Mouse (Mus musculus) cerebellum, adult 11 months (tissue): Measurements from ENCODE around the gene Pdcd10.
A peak's percentile ranks its signal among the peaks of the same experiment; 100 is the strongest.

Experiments
- DNase-seq: peaks from one replicate; pipeline ENCODE4 v3.0.0; 2022

The Pdcd10 gene

GRCm38 (mm10) chr3:75556695-75557291, at the start of gene Pdcd10:
TSS of gene Pdcd10 (minus strand) at chr3:75556856.
- DNase-seq, result peak; percentile 100

- no peak for DNase-seq
These were observed 28.2 kb upstream of the Pdcd10 start for GRCm38 (mm10) chr3:75584898-75585297.

- DNase-seq, result peak; percentile 52
These were observed 26.6 kb upstream of the Pdcd10 start for GRCm38 (mm10) chr3:75583293-75583692.

- DNase-seq, result no peak
These were observed 22.7 kb upstream of the Pdcd10 start for GRCm38 (mm10) chr3:75579352-75579751.

GRCm38 (mm10) chr3:75575582-75575981, 18.9 kb upstream of the Pdcd10 start:
- DNase-seq, result no peak

GRCm38 (mm10) chr3:75574074-75574473, 17.4 kb upstream of the Pdcd10 start:
- DNase-seq, result no peak

GRCm38 (mm10) chr3:75557292-75557691, 636 bp upstream of the Pdcd10 start, which contains the start of gene Serpini1:
TSS of gene Serpini1 (plus strand) at chr3:75557547.
- peak; percentile 93 for DNase-seq

- no peak for DNase-seq
These were observed 448 bp downstream of the Pdcd10 start for GRCm38 (mm10) chr3:75556121-75556694.

GRCm38 (mm10) chr3:75551248-75551647, 5.4 kb downstream of the Pdcd10 start:
- no peak for DNase-seq

- DNase-seq, result no peak
These were observed 12.4 kb downstream of the Pdcd10 start for GRCm38 (mm10) chr3:75544287-75544686.

- no peak for DNase-seq
These were observed 13.8 kb downstream of the Pdcd10 start for GRCm38 (mm10) chr3:75542852-75543251.

GRCm38 (mm10) chr3:75541259-75541658, 15.4 kb downstream of the Pdcd10 start:
- DNase-seq, result no peak

GRCm38 (mm10) chr3:75534045-75534834, 22.4 kb downstream of the Pdcd10 start:
- DNase-seq, result no peak

GRCm38 (mm10) chr3:75531074-75531473, 25.6 kb downstream of the Pdcd10 start:
- no peak for DNase-seq

- no peak for DNase-seq
These were observed 34.1 kb downstream of the Pdcd10 start for GRCm38 (mm10) chr3:75522527-75522926.

GRCm38 (mm10) chr3:75521314-75521713, 35.3 kb downstream of the Pdcd10 start:
- no peak for DNase-seq

- DNase-seq, result peak; percentile 3
These were observed 38.9 kb downstream of the Pdcd10 start for GRCm38 (mm10) chr3:75517631-75518250.

GRCm38 (mm10) chr3:75498961-75499960, 57.4 kb downstream of the Pdcd10 start:
- DNase-seq, result no peak

GRCm38 (mm10) chr3:75492913-75493312, 63.7 kb downstream of the Pdcd10 start:
- DNase-seq, result no peak

- DNase-seq, result no peak
These were observed 74.6 kb downstream of the Pdcd10 start, which contains the start of gene Wdr49 for GRCm38 (mm10) chr3:75482056-75482455. TSS of gene Wdr49 (minus strand) at chr3:75482156.

- no peak for DNase-seq
These were observed 81.5 kb downstream of the Pdcd10 start for GRCm38 (mm10) chr3:75475106-75475505.

GRCm38 (mm10) chr3:75474657-75475056, 82.0 kb downstream of the Pdcd10 start:
- no peak for DNase-seq
